Mouse (Mus musculus): Measurements from ENCODE around the gene Sesn1.

DNA sequence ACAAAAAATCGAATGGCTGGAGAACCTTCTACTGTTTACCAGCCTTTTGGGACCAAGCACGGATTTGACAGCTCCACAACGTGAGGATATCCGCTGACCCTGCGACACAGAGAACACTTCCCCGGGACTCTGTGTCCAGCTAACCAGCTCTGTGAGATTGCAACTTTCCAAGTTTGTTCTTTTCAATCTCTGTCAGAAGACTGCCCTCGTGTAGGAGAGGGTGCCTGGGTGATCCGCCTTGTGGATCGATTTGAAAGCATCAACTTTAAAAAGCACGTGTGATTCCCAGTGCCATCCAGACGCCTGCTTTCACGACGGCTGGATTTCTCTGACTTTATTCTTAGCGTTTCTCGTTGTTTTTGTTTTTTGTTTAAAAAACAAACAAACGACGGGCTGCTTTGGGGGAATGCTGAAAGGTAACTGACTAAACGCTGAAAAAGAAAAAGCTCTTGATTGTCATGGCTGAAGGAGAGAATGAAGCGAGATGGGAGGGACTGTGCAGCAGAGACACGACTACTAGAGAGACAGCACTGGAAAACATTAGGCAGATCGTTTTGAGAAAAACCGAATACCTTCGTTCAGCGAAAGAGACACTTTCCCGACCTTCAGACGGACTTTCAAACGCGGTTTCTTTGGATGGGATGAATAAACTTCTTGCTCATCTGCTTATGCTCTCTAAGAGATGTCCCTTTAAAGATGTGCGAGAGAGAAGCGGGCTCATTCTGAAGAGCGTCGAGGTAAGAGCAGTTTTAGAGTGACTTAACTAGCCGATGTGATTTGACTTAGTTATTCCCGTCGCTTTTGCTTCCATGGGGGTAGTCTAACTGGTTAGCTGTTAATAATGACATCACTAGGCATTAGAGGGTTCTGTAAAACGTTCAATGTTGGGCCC is 1.1 kb downstream of the Sesn1 start:
- TF ChIP-seq CTCF (IDR thresholded peaks at IDR 0.05; ENCODE audit: extremely low read depth, insufficient read length, insufficient replicate concordance, low read depth, low read length) (no peak), POLR2A (IDR thresholded peaks at IDR 0.05; ENCODE audit: low read depth, low read length) (no peak; the same call in 1 of the 2 replicates)

Measured in small intestine, adult 2 months (tissue).